27 mouse cellular contexts compared by ENCODE assay signal in genomic region chr8:92921768-92922167, GRCm38 (mm10). TPM values are rescaled to one million over a fixed set of nuclear protein-coding genes. Genes with fewer than 3 reads are reported as not detected.
DNase-seq lines count a peak whose midpoint lies in the region; ATAC-seq and TF ChIP-seq lines count a peak whose summit lies in the region.
"Had no signal": no experiment of that assay in that cellular context is flagged by ENCODE, and none has a peak within 500 bp of the region (broad histone marks: within the 10 kb centered on the region; RNA-seq: fewer than 3 reads in every experiment).

No protein-coding gene starts in this region.

- DNase-seq in hindbrain, postnatal 0 days (ENCODE audit: low spot score): peak; percentile 4
- DNase-seq in brain, embryonic 14.5 days (ENCODE audit: low read depth): peak; percentile 27
- peak; percentile 76 for DNase-seq in retina, postnatal 1 day
- no peak for DNase-seq in left cerebral cortex, adult 18-20 months (ENCODE audit: low spot score in 2 of 2)
- DNase-seq in layer of hippocampus, adult 18-20 months (ENCODE audit: low spot score in 2 of 2): no peak
- DNase-seq in midbrain, postnatal 0 days (ENCODE audit: low spot score): no peak
- DNase-seq: adrenal gland, adult 2 months; adrenal gland, postnatal 10 days; adrenal gland, postnatal 25 days; cerebellum, adult 11 months; cerebellum, adult 18-20 months; cerebellum, adult 8-10 months; cerebellum, adult 9-11 months; cerebellum, postnatal 14 days; cerebellum, postnatal 36 days; embryo, embryonic 11 days had no signal

- no peaks in the 10 kb centered on the region for H3K27me3 ChIP-seq in hindbrain, postnatal 0 days (ENCODE audit: insufficient read depth, low read length)
- H3K27me3 ChIP-seq in hindbrain, embryonic 12.5 days: no peaks in the 10 kb centered on the region
- no peaks in the 10 kb centered on the region for H3K27me3 ChIP-seq in midbrain, postnatal 0 days (ENCODE audit: insufficient read depth, low read length)
- H3K27me3 ChIP-seq: embryonic facial prominence, embryonic 12.5 days; embryonic facial prominence, embryonic 15.5 days; forebrain, embryonic 12.5 days had no signal

- 61% methylated on average over 3 of the region's 3 CpGs for WGBS in hindbrain, postnatal 0 days
- WGBS in hindbrain, embryonic 12.5 days: 83% methylated on average over 3 of the region's 3 CpGs
- WGBS in midbrain, postnatal 0 days: 70% methylated on average over 3 of the region's 3 CpGs

- TF ChIP-seq POLR2A in brain, embryonic 14.5 days (IDR thresholded peaks at IDR 0.05; ENCODE audit: borderline replicate concordance, extremely low read depth, insufficient read depth, insufficient read length, poor library complexity, severe bottlenecking): no peak

- no peaks in the 10 kb centered on the region for H3K9me3 ChIP-seq in hindbrain, postnatal 0 days (ENCODE audit: low read length)
- H3K9me3 ChIP-seq in hindbrain, embryonic 12.5 days (replicated peaks): no peaks in the 10 kb centered on the region
- H3K9me3 ChIP-seq in midbrain, postnatal 0 days (ENCODE audit: low read length): no peaks in the 10 kb centered on the region
- H3K9me3 ChIP-seq: embryonic facial prominence, embryonic 12.5 days; embryonic facial prominence, embryonic 15.5 days; forebrain, embryonic 10.5 days; forebrain, embryonic 12.5 days had no signal

- no peak for TF ChIP-seq CTCF in hindbrain, postnatal 0 days (IDR thresholded peaks at IDR 0.05; ENCODE audit: low read depth)
- TF ChIP-seq CTCF in brain, embryonic 14.5 days (IDR thresholded peaks at IDR 0.05; ENCODE audit: borderline replicate concordance, extremely low read depth, insufficient read depth, insufficient read length): no peak
- no peak for TF ChIP-seq CTCF in midbrain, postnatal 0 days (IDR thresholded peaks at IDR 0.05)

- no peak overlapping the region for H3K9ac ChIP-seq in hindbrain, postnatal 0 days (replicated peaks; ENCODE audit: low read length)
- H3K9ac ChIP-seq in hindbrain, embryonic 12.5 days: no peak overlapping the region
- no peak overlapping the region for H3K9ac ChIP-seq in midbrain, postnatal 0 days (replicated peaks; ENCODE audit: low read length, poor library complexity, severe bottlenecking)
- H3K9ac ChIP-seq: embryonic facial prominence, embryonic 12.5 days; embryonic facial prominence, embryonic 15.5 days; forebrain, embryonic 12.5 days had no signal

- ATAC-seq in hindbrain, postnatal 0 days: no peak
- ATAC-seq in hindbrain, embryonic 12.5 days (ENCODE audit: low FRiP score): no peak
- no peak for ATAC-seq in midbrain, postnatal 0 days (ENCODE audit: low FRiP score)
- ATAC-seq: forebrain, embryonic 14.5 days; forebrain, embryonic 16.5 days had no signal

- H3K4me1 ChIP-seq in hindbrain, postnatal 0 days (ENCODE audit: insufficient read depth, low read length): no peaks in the 10 kb centered on the region
- H3K4me1 ChIP-seq in hindbrain, embryonic 12.5 days: no peaks in the 10 kb centered on the region
- H3K4me1 ChIP-seq in midbrain, postnatal 0 days (ENCODE audit: insufficient read depth, low read length): no peaks in the 10 kb centered on the region
- H3K4me1 ChIP-seq: forebrain, embryonic 10.5 days; forebrain, embryonic 12.5 days had no signal

- no peak overlapping the region for H3K4me3 ChIP-seq in hindbrain, postnatal 0 days (ENCODE audit: low read length)
- no peak overlapping the region for H3K4me3 ChIP-seq in hindbrain, embryonic 12.5 days
- no peak overlapping the region for H3K4me3 ChIP-seq in midbrain, postnatal 0 days (ENCODE audit: low read depth, low read length)
- H3K4me3 ChIP-seq: embryonic facial prominence, embryonic 12.5 days; embryonic facial prominence, embryonic 15.5 days; erythroblast, embryonic 14.5 days; forebrain, embryonic 10.5 days; forebrain, embryonic 12.5 days had no signal

- no peaks in the 10 kb centered on the region for H3K36me3 ChIP-seq in hindbrain, postnatal 0 days (ENCODE audit: insufficient read depth, low read length)
- H3K36me3 ChIP-seq in hindbrain, embryonic 12.5 days: no peaks in the 10 kb centered on the region
- no peaks in the 10 kb centered on the region; the same call in 1 of the 2 replicates for H3K36me3 ChIP-seq in midbrain, postnatal 0 days (ENCODE audit: insufficient read depth, low read length)
- H3K36me3 ChIP-seq: embryonic facial prominence, embryonic 12.5 days; embryonic facial prominence, embryonic 15.5 days; forebrain, embryonic 10.5 days; forebrain, embryonic 12.5 days had no signal

- no peak overlapping the region for H3K27ac ChIP-seq in hindbrain, postnatal 0 days
- no peak overlapping the region for H3K27ac ChIP-seq in hindbrain, embryonic 12.5 days
- H3K27ac ChIP-seq in midbrain, postnatal 0 days (ENCODE audit: low read depth, low read length): no peak overlapping the region
- H3K27ac ChIP-seq: embryonic facial prominence, embryonic 12.5 days; embryonic facial prominence, embryonic 15.5 days; forebrain, embryonic 10.5 days; forebrain, embryonic 12.5 days had no signal

- no peak overlapping the region for H3K4me2 ChIP-seq in hindbrain, postnatal 0 days (ENCODE audit: low read depth, low read length)
- H3K4me2 ChIP-seq in hindbrain, embryonic 12.5 days (replicated peaks): no peak overlapping the region
- no peak overlapping the region for H3K4me2 ChIP-seq in midbrain, postnatal 0 days (ENCODE audit: low read depth, low read length, poor library complexity, severe bottlenecking)
- H3K4me2 ChIP-seq: embryonic facial prominence, embryonic 12.5 days; embryonic facial prominence, embryonic 15.5 days; forebrain, embryonic 12.5 days had no signal

RNA-seq across cellular contexts. Expression of gene Capns2, which starts 20.6 kb away (rescaled TPM):
- 0.68 TPM in 1 of 2 replicates, not detected in the other for total RNA-seq in hindbrain, postnatal 0 days (2014; rRNA removed)
- polyA plus RNA-seq in hindbrain, postnatal 0 days (2015; fragmentation: Nextera tagmentation; extraction: Ambion mirVana): not detected in 2 replicates
- polyA plus RNA-seq in hindbrain, embryonic 12.5 days (2016; fragmentation: Nextera tagmentation; extraction: Ambion mirVana): 0.36 and 0.47 TPM in 2 replicates
- 1.2 and 2.6 TPM in 2 replicates for polyA plus RNA-seq in brain, embryonic 14.5 days (2012; rRNA removed)
- 1 to 10 TPM in 1 of 2 experiments, not detected in 1; 1.4 TPM for total RNA-seq in left cerebral cortex, adult 18-20 months (2021)
- 1 to 10 TPM in 1 of 2 experiments, under 1 TPM in 1; 0.87 to 1.6 TPM for total RNA-seq in layer of hippocampus, adult 18-20 months (2021)
- 1.7 and 3.9 TPM in 2 replicates for total RNA-seq in midbrain, postnatal 0 days (2014; rRNA removed)
- 0.26 and 0.45 TPM in 2 replicates for polyA plus RNA-seq in midbrain, postnatal 0 days (2015; fragmentation: Nextera tagmentation; extraction: Ambion mirVana)
- total RNA-seq: adrenal gland, postnatal 25 days had no signal
- polyA plus RNA-seq: adrenal gland, adult 2 months; C2C12; erythroblast, embryonic 14.5 days; forebrain, embryonic 14.5 days; forebrain, embryonic 16.5 days had no signal

RNA-seq across cellular contexts. Expression of gene Slc6a2, which starts 38.1 kb away (rescaled TPM):
- 7.9 and 10.6 TPM in 2 replicates for total RNA-seq in hindbrain, postnatal 0 days (2014; rRNA removed)
- polyA plus RNA-seq in hindbrain, postnatal 0 days (2015; fragmentation: Nextera tagmentation; extraction: Ambion mirVana): 5.9 and 6.6 TPM in 2 replicates
- polyA plus RNA-seq in hindbrain, embryonic 12.5 days (2016; fragmentation: Nextera tagmentation; extraction: Ambion mirVana): 1.8 and 2.0 TPM in 2 replicates
- 0.82 and 2.7 TPM in 2 replicates for polyA plus RNA-seq in brain, embryonic 14.5 days (2012; rRNA removed)
- under 1 TPM; 0.07 to 0.14 TPM for total RNA-seq in left cerebral cortex, adult 18-20 months (2021)
- total RNA-seq in layer of hippocampus, adult 18-20 months (2021): under 1 TPM; 0.07 to 0.13 TPM
- 3.4 and 7.6 TPM in 2 replicates for total RNA-seq in midbrain, postnatal 0 days (2014; rRNA removed)
- polyA plus RNA-seq in midbrain, postnatal 0 days (2015; fragmentation: Nextera tagmentation; extraction: Ambion mirVana): 0.14 and 0.23 TPM in 2 replicates
- total RNA-seq: common myeloid progenitor, adult 5-6 weeks; MEL had no signal
- polyA plus RNA-seq: C2C12; erythroblast, embryonic 14.5 days; forebrain, embryonic 10.5 days; forebrain, embryonic 12.5 days; forebrain, embryonic 14.5 days; forebrain, embryonic 16.5 days had no signal

Comparison
In these comparisons a context has a peak if more than half of its experiments do, and no peak if none do; other contexts are left out.
1. DNase-seq: peak in hindbrain, postnatal 0 days (single experiment), brain, embryonic 14.5 days (single experiment) and retina, postnatal 1 day (single experiment); none in left cerebral cortex, adult 18-20 months (0 of 2), layer of hippocampus, adult 18-20 months (0 of 2) and midbrain, postnatal 0 days (single experiment).